Mouse (Mus musculus): Measurements from ENCODE around the gene Adamts7. TPM values are rescaled to one million over a fixed set of nuclear protein-coding genes. Genes with fewer than 3 reads are reported as not detected.
A peak's percentile ranks its signal among the peaks of the same experiment; 100 is the strongest.

Adamts7 gene
- polyA plus RNA-seq, 1 experiment, result 4.6 TPM

- WGBS, result 35% methylated on average over 4 of the region's 4 CpGs
- Histone ChIP-seq H3K27ac (ENCODE audit: insufficient read depth, low read length) (no peak overlapping the region), H3K36me3 (ENCODE audit: control insufficient read depth, insufficient read depth, low read length) (peaks cover 4% of the 10 kb centered on the region), H3K27me3 (ENCODE audit: control insufficient read depth, insufficient read depth, low read length) (no peaks in the 10 kb centered on the region), H3K4me3 (ENCODE audit: extremely low read depth, insufficient read depth, insufficient read length) (no peak overlapping the region), H3K4me1 (ENCODE audit: control insufficient read depth, insufficient read depth, insufficient read length) (peaks cover 15% of the 10 kb centered on the region; the same call in 1 of the 2 replicates)
- no peak for DNase-seq (ENCODE audit: low read depth in 1 of 2, low spot score in 2 of 2)
- TF ChIP-seq CTCF (IDR thresholded peaks at IDR 0.05; ENCODE audit: extremely low read depth, insufficient read depth, insufficient read length, insufficient replicate concordance) (no peak), POLR2A (IDR thresholded peaks at IDR 0.05; ENCODE audit: low read depth, low read length) (no peak)
Measured at GRCm38 (mm10) chr9:90201541-90201940, 38.7 kb downstream of the Adamts7 start.

GRCm38 (mm10) chr9:90203233-90203632, 40.4 kb downstream of the Adamts7 start:
- DNase-seq (ENCODE audit: low read depth in 1 of 2, low spot score in 2 of 2), result no peak
- Histone ChIP-seq H3K4me3 (ENCODE audit: extremely low read depth, insufficient read depth, insufficient read length) (no peak overlapping the region), H3K36me3 (ENCODE audit: control insufficient read depth, insufficient read depth, low read length) (peaks cover 4% of the 10 kb centered on the region), H3K27ac (ENCODE audit: insufficient read depth, low read length) (no peak overlapping the region), H3K27me3 (ENCODE audit: control insufficient read depth, insufficient read depth, low read length) (no peaks in the 10 kb centered on the region), H3K4me1 (ENCODE audit: control insufficient read depth, insufficient read depth, insufficient read length) (peaks cover 12% of the 10 kb centered on the region; the same call in 1 of the 2 replicates)
- no peak for TF ChIP-seq POLR2A (IDR thresholded peaks at IDR 0.05; ENCODE audit: low read depth, low read length)
- no peak for TF ChIP-seq CTCF (IDR thresholded peaks at IDR 0.05; ENCODE audit: extremely low read depth, insufficient read depth, insufficient read length, insufficient replicate concordance)
- WGBS, result 89% methylated on average over 5 of the region's 5 CpGs

- Histone ChIP-seq H3K27ac (ENCODE audit: insufficient read depth, low read length) (no peak overlapping the region), H3K4me1 (ENCODE audit: control insufficient read depth, insufficient read depth, insufficient read length) (peaks cover 9% of the 10 kb centered on the region; the same call in 1 of the 2 replicates), H3K36me3 (ENCODE audit: control insufficient read depth, insufficient read depth, low read length) (peaks cover 7% of the 10 kb centered on the region), H3K27me3 (ENCODE audit: control insufficient read depth, insufficient read depth, low read length) (no peaks in the 10 kb centered on the region), H3K4me3 (ENCODE audit: extremely low read depth, insufficient read depth, insufficient read length) (no peak overlapping the region)
- WGBS, result 87% methylated on average over 8 of the region's 8 CpGs
- DNase-seq (ENCODE audit: low read depth in 1 of 2, low spot score in 2 of 2), result no peak
- no peak for TF ChIP-seq POLR2A (IDR thresholded peaks at IDR 0.05; ENCODE audit: low read depth, low read length)
- no peak for TF ChIP-seq CTCF (IDR thresholded peaks at IDR 0.05; ENCODE audit: extremely low read depth, insufficient read depth, insufficient read length, insufficient replicate concordance)
Measured at GRCm38 (mm10) chr9:90204396-90204915, 41.6 kb downstream of the Adamts7 start.

GRCm38 (mm10) chr9:90206500-90206899, 43.6 kb downstream of the Adamts7 start:
- H3K27me3 ChIP-seq (ENCODE audit: control insufficient read depth, insufficient read depth, low read length), result no peaks in the 10 kb centered on the region
- H3K4me3 ChIP-seq (ENCODE audit: extremely low read depth, insufficient read depth, insufficient read length), result no peak overlapping the region
- WGBS, result 58% methylated on average over 2 of the region's 2 CpGs
- peaks cover 5% of the 10 kb centered on the region; the same call in 1 of the 2 replicates for H3K4me1 ChIP-seq (ENCODE audit: control insufficient read depth, insufficient read depth, insufficient read length)
- peak; percentile 37 to 76 for DNase-seq (ENCODE audit: low read depth in 1 of 2, low spot score in 2 of 2)
- TF ChIP-seq CTCF (IDR thresholded peaks at IDR 0.05; ENCODE audit: extremely low read depth, insufficient read depth, insufficient read length, insufficient replicate concordance), result peak; percentile 84; the same call in 1 of the 2 replicates
- TF ChIP-seq POLR2A (IDR thresholded peaks at IDR 0.05; ENCODE audit: low read depth, low read length), result no peak
- peaks cover 7% of the 10 kb centered on the region for H3K36me3 ChIP-seq (ENCODE audit: control insufficient read depth, insufficient read depth, low read length)
- no peak overlapping the region for H3K27ac ChIP-seq (ENCODE audit: insufficient read depth, low read length)

- H3K4me1 ChIP-seq (ENCODE audit: control insufficient read depth, insufficient read depth, insufficient read length), result no peaks in the 10 kb centered on the region
- TF ChIP-seq POLR2A (IDR thresholded peaks at IDR 0.05; ENCODE audit: low read depth, low read length), result no peak
- TF ChIP-seq CTCF (IDR thresholded peaks at IDR 0.05; ENCODE audit: extremely low read depth, insufficient read depth, insufficient read length, insufficient replicate concordance), result no peak
- no peak overlapping the region for H3K27ac ChIP-seq (ENCODE audit: insufficient read depth, low read length)
- no peak for DNase-seq (ENCODE audit: low read depth in 1 of 2, low spot score in 2 of 2)
- no peaks in the 10 kb centered on the region for H3K27me3 ChIP-seq (ENCODE audit: control insufficient read depth, insufficient read depth, low read length)
- 88% methylated on average over 8 of the region's 8 CpGs for WGBS
- peaks cover 7% of the 10 kb centered on the region for H3K36me3 ChIP-seq (ENCODE audit: control insufficient read depth, insufficient read depth, low read length)
- H3K4me3 ChIP-seq (ENCODE audit: extremely low read depth, insufficient read depth, insufficient read length), result no peak overlapping the region
Measured at GRCm38 (mm10) chr9:90207808-90208207, 44.9 kb downstream of the Adamts7 start.

GRCm38 (mm10) chr9:90208655-90209054, 45.8 kb downstream of the Adamts7 start:
- H3K27ac ChIP-seq (ENCODE audit: insufficient read depth, low read length), result no peak overlapping the region
- TF ChIP-seq CTCF (IDR thresholded peaks at IDR 0.05; ENCODE audit: extremely low read depth, insufficient read depth, insufficient read length, insufficient replicate concordance), result no peak
- TF ChIP-seq POLR2A (IDR thresholded peaks at IDR 0.05; ENCODE audit: low read depth, low read length), result no peak
- no peak for DNase-seq (ENCODE audit: low read depth in 1 of 2, low spot score in 2 of 2)
- H3K36me3 ChIP-seq (ENCODE audit: control insufficient read depth, insufficient read depth, low read length), result peaks cover 7% of the 10 kb centered on the region
- H3K27me3 ChIP-seq (ENCODE audit: control insufficient read depth, insufficient read depth, low read length), result no peaks in the 10 kb centered on the region
- no peak overlapping the region for H3K4me3 ChIP-seq (ENCODE audit: extremely low read depth, insufficient read depth, insufficient read length)
- no peaks in the 10 kb centered on the region for H3K4me1 ChIP-seq (ENCODE audit: control insufficient read depth, insufficient read depth, insufficient read length)
- 78% methylated on average over 6 of the region's 6 CpGs for WGBS

- Histone ChIP-seq H3K27me3 (ENCODE audit: control insufficient read depth, insufficient read depth, low read length) (no peaks in the 10 kb centered on the region), H3K27ac (ENCODE audit: insufficient read depth, low read length) (no peak overlapping the region), H3K4me1 (ENCODE audit: control insufficient read depth, insufficient read depth, insufficient read length) (no peaks in the 10 kb centered on the region), H3K4me3 (ENCODE audit: extremely low read depth, insufficient read depth, insufficient read length) (no peak overlapping the region), H3K36me3 (ENCODE audit: control insufficient read depth, insufficient read depth, low read length) (peaks cover 4% of the 10 kb centered on the region)
- TF ChIP-seq POLR2A (IDR thresholded peaks at IDR 0.05; ENCODE audit: low read depth, low read length) (no peak), CTCF (IDR thresholded peaks at IDR 0.05; ENCODE audit: extremely low read depth, insufficient read depth, insufficient read length, insufficient replicate concordance) (no peak)
- WGBS, result 78% methylated on average over 3 of the region's 3 CpGs
- no peak for DNase-seq (ENCODE audit: low read depth in 1 of 2, low spot score in 2 of 2)
Measured at GRCm38 (mm10) chr9:90213127-90213526, 50.3 kb downstream of the Adamts7 start.

All from spleen, adult 2 months (tissue).